Mouse (Mus musculus): ENCODE data around the gene Aim2. TPM values are rescaled to one million over a fixed set of nuclear protein-coding genes. Genes with fewer than 3 reads are reported as not detected.

Gene Aim2
- polyA plus RNA-seq, 1 experiment from 2014 or later: 1.5 TPM

- Histone ChIP-seq H3K9me3 (no peaks in the 10 kb centered on the region), H3K27me3 (no peaks in the 10 kb centered on the region), H3K9ac (replicated peaks) (no peak overlapping the region), H3K27ac (no peak overlapping the region), H3K4me1 (replicated peaks) (no peaks in the 10 kb centered on the region), H3K4me2 (no peak overlapping the region), H3K36me3 (no peaks in the 10 kb centered on the region), H3K4me3 (replicated peaks) (no peak overlapping the region)
- 58% methylated on average over 8 of the region's 8 CpGs for WGBS
- ATAC-seq (ENCODE audit: insufficient number of reproducible peaks, insufficient read depth, low FRiP score, low TSS enrichment, low read depth): no peak
Observed at GRCm38 (mm10) chr1:173328446-173328845, 22.2 kb upstream of the Aim2 start.

- Histone ChIP-seq H3K27me3 (no peaks in the 10 kb centered on the region), H3K4me2 (no peak overlapping the region), H3K9me3 (no peaks in the 10 kb centered on the region), H3K36me3 (no peaks in the 10 kb centered on the region), H3K4me1 (replicated peaks) (no peaks in the 10 kb centered on the region), H3K4me3 (replicated peaks) (no peak overlapping the region), H3K27ac (no peak overlapping the region), H3K9ac (replicated peaks) (no peak overlapping the region)
- ATAC-seq (ENCODE audit: insufficient number of reproducible peaks, insufficient read depth, low FRiP score, low TSS enrichment, low read depth): no peak
- 60% methylated on average over 4 of the region's 4 CpGs for WGBS
Observed at GRCm38 (mm10) chr1:173329185-173329584, 21.5 kb upstream of the Aim2 start.

GRCm38 (mm10) chr1:173329743-173330142 lies 20.9 kb upstream of the Aim2 start:
- Histone ChIP-seq H3K4me3 (replicated peaks) (no peak overlapping the region), H3K36me3 (no peaks in the 10 kb centered on the region), H3K27ac (no peak overlapping the region), H3K9me3 (no peaks in the 10 kb centered on the region), H3K27me3 (no peaks in the 10 kb centered on the region), H3K4me1 (replicated peaks) (no peaks in the 10 kb centered on the region), H3K9ac (replicated peaks) (no peak overlapping the region), H3K4me2 (no peak overlapping the region)
- ATAC-seq (ENCODE audit: insufficient number of reproducible peaks, insufficient read depth, low FRiP score, low TSS enrichment, low read depth): no peak
- 77% methylated on average over 5 of the region's 5 CpGs for WGBS

GRCm38 (mm10) chr1:173332418-173332817 lies 18.3 kb upstream of the Aim2 start:
- no peak for ATAC-seq (ENCODE audit: insufficient number of reproducible peaks, insufficient read depth, low FRiP score, low TSS enrichment, low read depth)
- 87% methylated on average over 5 of the region's 5 CpGs for WGBS
- Histone ChIP-seq H3K4me2 (no peak overlapping the region), H3K4me3 (replicated peaks) (no peak overlapping the region), H3K4me1 (replicated peaks) (no peaks in the 10 kb centered on the region), H3K27me3 (no peaks in the 10 kb centered on the region), H3K27ac (no peak overlapping the region), H3K9me3 (no peaks in the 10 kb centered on the region), H3K9ac (replicated peaks) (no peak overlapping the region), H3K36me3 (no peaks in the 10 kb centered on the region)

- 73% methylated on average over 9 of the region's 9 CpGs for WGBS
- H3K27me3 ChIP-seq: no peaks in the 10 kb centered on the region
- no peak for ATAC-seq (ENCODE audit: insufficient number of reproducible peaks, insufficient read depth, low FRiP score, low TSS enrichment, low read depth)
Observed at GRCm38 (mm10) chr1:173333312-173334253, 17.1 kb upstream of the Aim2 start, which contains the start of gene Ackr1. Gene Ackr1 (minus strand): TSS chr1:173333750.

GRCm38 (mm10) chr1:173335903-173336302 lies 14.8 kb upstream of the Aim2 start:
- H3K4me3 ChIP-seq (replicated peaks): no peak overlapping the region
- H3K9ac ChIP-seq (replicated peaks): no peak overlapping the region
- no peak overlapping the region for H3K27ac ChIP-seq
- H3K4me1 ChIP-seq (replicated peaks): no peaks in the 10 kb centered on the region
- no peaks in the 10 kb centered on the region for H3K27me3 ChIP-seq
- WGBS: 66% methylated on average over 11 of the region's 11 CpGs
- ATAC-seq (ENCODE audit: insufficient number of reproducible peaks, insufficient read depth, low FRiP score, low TSS enrichment, low read depth): no peak
- H3K36me3 ChIP-seq: no peaks in the 10 kb centered on the region
- H3K9me3 ChIP-seq: no peaks in the 10 kb centered on the region
- H3K4me2 ChIP-seq: no peak overlapping the region

More at GRCm38 (mm10) chr1:173333312-173334253, 17.1 kb upstream of the Aim2 start, which contains the start of gene Ackr1:
- Histone ChIP-seq H3K4me3 (replicated peaks) (no peak within 1 kb of the TSS), H3K9me3 (no peaks in the 10 kb centered on the region), H3K36me3 (no peaks in the 10 kb centered on the region), H3K27ac (no peak within 1 kb of the TSS), H3K4me2 (no peak within 1 kb of the TSS), H3K9ac (replicated peaks) (no peak within 1 kb of the TSS), H3K4me1 (replicated peaks) (no peaks in the 10 kb centered on the region)

GRCm38 (mm10) chr1:173337008-173337407 lies 13.7 kb upstream of the Aim2 start:
- Histone ChIP-seq H3K27ac (no peak overlapping the region), H3K36me3 (no peaks in the 10 kb centered on the region), H3K4me2 (no peak overlapping the region), H3K9me3 (no peaks in the 10 kb centered on the region), H3K9ac (replicated peaks) (no peak overlapping the region), H3K4me3 (replicated peaks) (no peak overlapping the region), H3K27me3 (no peaks in the 10 kb centered on the region), H3K4me1 (replicated peaks) (no peaks in the 10 kb centered on the region)
- WGBS: 91% methylated on average over 10 of the region's 10 CpGs
- no peak for ATAC-seq (ENCODE audit: insufficient number of reproducible peaks, insufficient read depth, low FRiP score, low TSS enrichment, low read depth)

GRCm38 (mm10) chr1:173339543-173339942 lies 11.1 kb upstream of the Aim2 start:
- H3K27ac ChIP-seq: no peak overlapping the region
- no peak overlapping the region for H3K9ac ChIP-seq (replicated peaks)
- H3K4me2 ChIP-seq: no peak overlapping the region
- H3K27me3 ChIP-seq: no peaks in the 10 kb centered on the region
- no peaks in the 10 kb centered on the region for H3K4me1 ChIP-seq (replicated peaks)
- H3K9me3 ChIP-seq: no peaks in the 10 kb centered on the region
- H3K4me3 ChIP-seq (replicated peaks): no peak overlapping the region
- no peaks in the 10 kb centered on the region for H3K36me3 ChIP-seq
- 14% methylated on average over 2 of the region's 2 CpGs for WGBS
- no peak for ATAC-seq (ENCODE audit: insufficient number of reproducible peaks, insufficient read depth, low FRiP score, low TSS enrichment, low read depth)

GRCm38 (mm10) chr1:173342425-173342824 lies 8.3 kb upstream of the Aim2 start:
- no peak overlapping the region for H3K4me2 ChIP-seq
- H3K4me1 ChIP-seq (replicated peaks): no peaks in the 10 kb centered on the region
- H3K36me3 ChIP-seq: no peaks in the 10 kb centered on the region
- 82% methylated on average over 1 of the region's 1 CpGs for WGBS
- no peak for ATAC-seq (ENCODE audit: insufficient number of reproducible peaks, insufficient read depth, low FRiP score, low TSS enrichment, low read depth)
- no peaks in the 10 kb centered on the region for H3K9me3 ChIP-seq
- no peak overlapping the region for H3K4me3 ChIP-seq (replicated peaks)
- H3K27ac ChIP-seq: no peak overlapping the region
- no peaks in the 10 kb centered on the region for H3K27me3 ChIP-seq
- H3K9ac ChIP-seq (replicated peaks): no peak overlapping the region

GRCm38 (mm10) chr1:173343934-173344333 lies 6.7 kb upstream of the Aim2 start:
- H3K27ac ChIP-seq: no peak overlapping the region
- H3K4me3 ChIP-seq (replicated peaks): no peak overlapping the region
- 87% methylated on average over 3 of the region's 3 CpGs for WGBS
- H3K9ac ChIP-seq (replicated peaks): no peak overlapping the region
- no peak overlapping the region for H3K4me2 ChIP-seq
- H3K27me3 ChIP-seq: no peaks in the 10 kb centered on the region
- no peaks in the 10 kb centered on the region for H3K36me3 ChIP-seq
- no peaks in the 10 kb centered on the region; the same call in 1 of the 2 replicates for H3K4me1 ChIP-seq (replicated peaks)
- ATAC-seq (ENCODE audit: insufficient number of reproducible peaks, insufficient read depth, low FRiP score, low TSS enrichment, low read depth): no peak
- no peaks in the 10 kb centered on the region for H3K9me3 ChIP-seq

GRCm38 (mm10) chr1:173345112-173345511 lies 5.6 kb upstream of the Aim2 start:
- H3K9ac ChIP-seq (replicated peaks): no peak overlapping the region
- no peak overlapping the region for H3K27ac ChIP-seq
- no peak overlapping the region for H3K4me2 ChIP-seq
- H3K27me3 ChIP-seq: no peaks in the 10 kb centered on the region
- no peak overlapping the region for H3K4me3 ChIP-seq (replicated peaks)
- H3K9me3 ChIP-seq: no peaks in the 10 kb centered on the region
- ATAC-seq (ENCODE audit: insufficient number of reproducible peaks, insufficient read depth, low FRiP score, low TSS enrichment, low read depth): no peak
- peaks cover 2% of the 10 kb centered on the region; the same call in 1 of the 2 replicates for H3K4me1 ChIP-seq (replicated peaks)
- WGBS: 88% methylated on average over 4 of the region's 4 CpGs
- no peaks in the 10 kb centered on the region for H3K36me3 ChIP-seq

Measured in limb, embryonic 12.5 days (tissue).